Mouse (Mus musculus): Measurements from ENCODE around the gene Ppp1r18.

The Ppp1r18 gene

GRCm38 (mm10) chr17:35869346-35870067, 4.1 kb downstream of the Ppp1r18 start:
- DNase-seq (ENCODE audit: low read depth, low spot score) = peak; percentile 42

DNA sequence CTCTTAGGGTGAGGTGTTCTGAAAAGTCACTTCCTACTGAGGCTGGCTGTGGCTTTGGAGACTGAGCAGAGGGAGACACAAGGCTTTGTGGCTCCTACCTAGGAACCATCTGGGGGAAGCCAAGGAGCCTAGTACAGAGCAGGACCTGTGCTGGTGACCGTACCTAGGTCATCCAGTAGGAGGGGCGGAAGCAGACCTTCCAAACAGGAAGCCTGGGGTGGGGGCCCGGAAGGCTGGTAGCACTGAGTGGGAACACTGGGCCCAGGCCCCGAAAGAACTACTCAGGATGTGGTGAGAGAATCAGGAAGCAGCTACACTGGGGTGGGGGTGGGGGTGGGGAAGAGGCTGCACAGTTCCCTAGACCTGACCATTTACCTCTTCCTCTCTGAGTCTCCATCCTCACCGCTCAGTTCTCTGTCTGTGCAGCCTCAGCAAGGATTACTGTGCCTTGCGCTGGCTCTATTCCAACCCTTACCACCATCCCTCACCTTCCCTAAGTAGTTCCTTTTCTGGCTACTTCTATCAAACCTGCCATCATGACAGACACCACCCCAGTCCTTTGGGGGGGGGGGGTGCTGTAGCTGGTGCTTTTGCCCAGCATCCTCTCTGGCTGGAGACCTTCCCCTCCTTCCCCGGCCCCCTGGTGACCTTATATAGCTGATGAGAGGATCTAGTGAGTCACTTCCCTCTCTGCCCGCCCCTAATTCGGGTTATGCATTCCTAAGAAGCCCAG, 4.9 kb downstream of the Ppp1r18 start:
- peak; percentile 80 for DNase-seq (ENCODE audit: low read depth, low spot score)

DNA sequence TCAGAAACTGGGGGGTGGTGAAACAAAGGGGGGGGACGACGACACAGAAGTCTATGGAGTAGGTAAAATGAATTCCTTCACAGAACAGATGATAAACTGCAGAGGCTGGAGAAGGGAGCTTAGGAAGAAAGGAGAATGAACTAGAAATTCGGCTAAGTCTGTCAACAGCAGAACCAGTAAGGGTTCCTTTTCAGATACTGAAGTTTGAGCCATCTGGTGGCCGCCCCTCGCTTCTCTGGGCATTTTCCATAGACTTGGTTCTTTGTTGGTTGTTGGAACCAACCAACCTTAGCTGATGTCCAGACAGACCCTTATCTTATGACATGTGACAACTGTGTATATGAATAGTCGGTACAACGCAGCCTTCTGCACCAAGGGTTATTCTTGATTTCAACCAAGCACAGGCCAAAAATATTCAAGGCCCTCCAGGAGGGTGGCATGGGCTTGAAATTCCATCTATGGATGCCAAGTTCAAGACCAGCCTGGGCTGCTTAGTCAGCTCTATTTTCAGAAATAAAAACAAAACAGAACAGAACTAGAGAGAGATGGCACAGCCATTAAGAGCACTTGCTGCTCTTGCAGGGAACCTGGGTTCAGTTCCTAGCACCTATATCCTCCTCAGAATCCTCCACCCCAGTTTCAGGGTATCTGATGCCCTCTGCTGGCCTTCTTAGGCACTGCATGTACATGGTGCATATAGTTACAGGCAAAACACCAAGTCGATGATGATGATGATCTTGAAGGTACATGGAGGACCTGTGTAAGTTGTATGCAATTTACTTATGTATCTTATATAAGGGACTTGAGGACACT, 5.7 kb downstream of the Ppp1r18 start:
- peak; percentile 80 for DNase-seq (ENCODE audit: low read depth, low spot score)

DNA sequence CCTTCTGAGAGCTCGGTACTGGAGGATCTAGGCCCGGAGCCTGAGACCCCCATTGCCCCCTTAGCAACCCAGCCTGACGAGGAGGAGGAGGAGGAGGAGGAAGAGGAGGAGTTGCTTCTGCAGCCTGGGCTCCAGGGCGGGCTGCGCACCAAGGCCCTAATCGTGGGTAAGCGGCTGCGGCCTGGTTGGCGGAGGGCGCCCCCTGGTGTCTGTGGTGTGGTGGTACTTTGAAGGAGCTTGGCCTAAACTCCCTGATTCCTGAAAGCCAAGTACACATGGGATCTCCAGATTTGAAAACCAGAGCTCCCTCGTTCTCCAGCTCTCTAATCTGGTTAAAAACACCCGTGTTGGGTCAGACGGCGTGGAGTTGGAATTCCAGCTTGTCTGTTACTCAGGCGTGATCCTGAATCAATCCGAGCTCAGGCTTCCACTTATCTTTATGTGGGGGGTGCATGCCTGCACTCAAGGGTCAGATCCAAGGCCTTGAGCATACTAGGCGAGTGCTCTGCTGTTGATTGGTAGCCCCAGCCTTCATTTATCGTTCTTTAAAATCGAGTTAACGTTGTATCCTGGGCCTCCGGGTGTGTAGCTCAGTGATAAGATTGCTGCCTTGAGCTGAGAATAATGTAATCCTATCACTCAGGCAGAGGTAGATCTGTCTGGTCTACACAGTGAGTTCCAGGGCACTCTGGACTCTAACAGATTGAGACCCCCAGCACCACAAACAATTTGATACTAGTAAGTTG, 8.6 kb downstream of the Ppp1r18 start:
- DNase-seq (ENCODE audit: low read depth, low spot score) = peak; percentile 92

DNA sequence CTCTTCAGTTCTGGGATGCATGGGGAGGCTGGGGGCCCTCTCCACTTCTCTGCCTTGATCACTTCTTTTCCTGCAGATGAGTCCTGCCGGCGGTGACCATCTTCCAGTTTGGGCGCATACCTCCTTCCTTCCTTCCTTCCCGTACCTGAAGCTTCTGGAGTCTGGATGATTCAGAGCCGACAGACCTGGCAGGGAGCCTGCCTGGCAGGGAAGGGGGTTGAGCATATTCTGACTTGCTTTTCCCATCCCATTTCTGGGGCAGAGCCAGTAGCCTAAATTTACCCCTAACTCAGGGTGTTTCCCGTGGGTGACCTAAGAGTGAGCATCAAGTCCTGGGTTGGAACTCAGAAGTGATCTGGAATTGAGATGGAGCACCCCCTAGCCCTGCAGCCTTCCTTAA, 9.3 kb downstream of the Ppp1r18 start:
- no peak for DNase-seq (ENCODE audit: low read depth, low spot score)

GRCm38 (mm10) chr17:35879245-35880057, 14.1 kb downstream of the Ppp1r18 start, which contains the start of gene Dhx16:
Gene Dhx16, plus strand, starts transcription at chr17:35879819.
- peak; percentile 98 for DNase-seq (ENCODE audit: low read depth, low spot score)

GRCm38 (mm10) chr17:35882924-35883323, 17.5 kb downstream of the Ppp1r18 start:
- no peak for DNase-seq (ENCODE audit: low read depth, low spot score)

DNA sequence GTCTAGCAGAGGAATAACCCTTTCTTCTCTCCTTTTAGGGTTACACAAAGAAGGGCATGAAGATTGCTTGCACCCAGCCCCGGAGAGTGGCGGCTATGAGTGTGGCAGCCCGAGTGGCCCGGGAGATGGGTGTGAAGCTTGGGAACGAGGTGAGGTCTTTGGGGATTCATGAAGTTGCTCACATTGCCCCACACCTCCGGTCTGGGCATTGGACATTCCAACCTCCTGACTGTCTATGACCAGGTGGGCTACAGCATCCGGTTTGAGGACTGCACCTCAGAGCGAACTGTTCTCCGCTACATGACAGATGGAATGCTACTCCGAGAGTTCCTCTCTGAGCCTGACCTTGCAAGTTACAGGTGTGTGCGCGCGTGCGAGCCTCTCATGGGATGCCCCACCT, 18.4 kb downstream of the Ppp1r18 start:
- no peak for DNase-seq (ENCODE audit: low read depth, low spot score)

DNA sequence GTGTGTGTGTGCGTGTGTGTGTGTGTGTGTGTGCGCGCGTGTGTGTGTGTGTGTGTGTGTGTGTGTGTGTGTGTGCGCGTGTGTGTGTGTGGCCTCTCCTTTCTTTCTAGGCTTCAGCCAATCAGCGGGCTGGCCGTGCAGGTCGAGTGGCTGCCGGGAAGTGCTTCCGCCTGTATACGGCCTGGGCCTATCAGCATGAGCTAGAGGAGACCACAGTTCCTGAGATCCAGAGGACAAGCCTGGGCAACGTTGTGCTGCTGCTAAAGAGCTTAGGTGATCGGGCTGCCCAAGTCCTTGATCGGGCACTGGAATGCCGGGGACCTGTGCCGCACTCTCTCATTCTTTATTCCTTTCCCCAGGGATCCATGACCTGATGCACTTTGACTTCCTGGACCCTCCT, 22.3 kb downstream of the Ppp1r18 start:
- no peak for DNase-seq (ENCODE audit: low read depth, low spot score)

GRCm38 (mm10) chr17:35896781-35897643, 31.6 kb downstream of the Ppp1r18 start, which contains the start of gene 2310061I04Rik:
Gene 2310061I04Rik, minus strand, starts transcription at chr17:35897431.
- DNase-seq (ENCODE audit: low read depth, low spot score) = peak; percentile 97

- DNase-seq (ENCODE audit: low read depth, low spot score) = peak; percentile 47
Observed at GRCm38 (mm10) chr17:35897644-35898573, 32.5 kb downstream of the Ppp1r18 start.

GRCm38 (mm10) chr17:35900636-35901035, 35.2 kb downstream of the Ppp1r18 start:
- DNase-seq (ENCODE audit: low read depth, low spot score) = no peak

- DNase-seq (ENCODE audit: low read depth, low spot score) = no peak
Observed at GRCm38 (mm10) chr17:35903343-35903991, 38.1 kb downstream of the Ppp1r18 start.

DNA sequence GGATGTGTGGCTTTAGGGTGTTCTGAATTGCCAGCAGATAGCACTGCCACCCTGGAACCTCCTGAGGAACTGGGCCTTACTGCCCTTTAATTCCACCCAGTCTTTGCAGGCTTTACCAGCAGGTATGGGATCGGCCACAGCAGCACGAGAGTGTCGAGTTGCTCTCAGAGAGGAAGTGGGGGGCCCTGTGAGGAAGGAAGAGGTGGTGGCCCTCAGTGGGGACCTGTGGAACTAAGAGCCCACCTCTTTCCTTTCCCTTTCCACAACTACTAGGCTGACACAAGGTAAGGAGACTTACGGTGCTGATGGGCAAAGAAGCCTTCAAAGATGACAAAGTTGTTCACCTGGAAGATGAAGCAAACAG, 38.6 kb downstream of the Ppp1r18 start:
- DNase-seq (ENCODE audit: low read depth, low spot score) = no peak

GRCm38 (mm10) chr17:35905587-35905986, 40.2 kb downstream of the Ppp1r18 start:
- no peak for DNase-seq (ENCODE audit: low read depth, low spot score)

DNA sequence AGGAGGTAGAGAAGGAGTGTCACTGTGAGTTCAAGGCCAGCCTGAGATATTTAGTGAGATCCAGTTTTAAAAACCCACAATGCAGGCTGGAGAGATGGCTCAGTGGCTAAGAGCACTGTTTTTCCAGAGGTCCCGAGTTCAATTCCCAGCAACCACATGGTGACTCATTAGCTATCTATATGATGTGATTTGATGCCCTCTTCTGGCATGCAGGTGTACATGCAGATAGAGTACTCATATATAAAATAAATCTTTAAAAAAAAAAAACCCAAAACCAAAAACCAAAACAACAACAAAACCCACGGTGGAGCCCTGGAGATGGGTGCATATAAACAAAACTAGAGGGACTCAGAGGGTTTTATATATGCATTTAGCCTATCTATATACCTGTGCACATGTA, 42.2 kb downstream of the Ppp1r18 start:
- DNase-seq (ENCODE audit: low read depth, low spot score) = peak; percentile 59

GRCm38 (mm10) chr17:35909186-35909918, 44.0 kb downstream of the Ppp1r18 start:
- DNase-seq (ENCODE audit: low read depth, low spot score) = peak; percentile 26
